ENCODE assay signal across 22 mouse cellular contexts in the genomic region with DNA sequence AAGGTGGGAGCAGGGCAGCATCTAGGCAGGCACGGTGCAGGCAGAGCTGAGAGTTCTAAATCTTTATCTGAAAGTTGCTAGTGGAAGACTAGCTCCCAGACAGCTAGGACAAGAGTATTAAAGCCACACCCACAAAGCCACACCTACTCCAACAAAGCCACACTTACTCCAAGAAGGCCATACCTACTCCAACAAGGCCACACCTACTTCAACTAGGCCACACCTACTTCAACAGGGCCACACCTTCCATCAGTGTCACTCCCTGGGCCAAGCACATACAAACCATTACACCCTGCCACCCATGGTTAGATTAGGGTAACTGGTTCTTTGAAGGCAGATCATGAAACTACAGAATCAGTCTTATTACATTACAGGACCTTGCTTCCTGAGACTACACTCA. TPM values are rescaled to one million over a fixed set of nuclear protein-coding genes. Genes with fewer than 3 reads are reported as not detected.
DNase-seq lines count a peak whose midpoint lies in the region; ATAC-seq lines count a peak whose summit lies in the region.
"Had no signal": no experiment of that assay in that cellular context is flagged by ENCODE, and none has a peak within 500 bp of the region (broad histone marks: within the 10 kb centered on the region; RNA-seq: fewer than 3 reads in every experiment).

No protein-coding gene starts in this region.

- H3K9me3 ChIP-seq in liver, embryonic 15.5 days (replicated peaks): no peaks in the 10 kb centered on the region
- H3K9me3 ChIP-seq in forebrain, embryonic 14.5 days (replicated peaks; ENCODE audit: control insufficient read depth, low read length): no peaks in the 10 kb centered on the region
- H3K9me3 ChIP-seq: forebrain, embryonic 13.5 days; hindbrain, embryonic 10.5 days; limb, embryonic 12.5 days had no signal

- no peak overlapping the region for H3K9ac ChIP-seq in liver, embryonic 15.5 days
- H3K9ac ChIP-seq in forebrain, embryonic 14.5 days (ENCODE audit: low read length): no peak overlapping the region
- H3K9ac ChIP-seq: forebrain, embryonic 13.5 days; limb, embryonic 12.5 days had no signal

- no peaks in the 10 kb centered on the region for H3K36me3 ChIP-seq in liver, embryonic 15.5 days (replicated peaks)
- H3K36me3 ChIP-seq in forebrain, embryonic 14.5 days (ENCODE audit: control insufficient read depth, insufficient read depth, low read length): no peaks in the 10 kb centered on the region
- H3K36me3 ChIP-seq: hindbrain, embryonic 10.5 days; limb, embryonic 12.5 days had no signal

- H3K27me3 ChIP-seq in liver, embryonic 15.5 days: no peaks in the 10 kb centered on the region
- H3K27me3 ChIP-seq in forebrain, embryonic 14.5 days (replicated peaks; ENCODE audit: control insufficient read depth, insufficient read depth, low read length): no peaks in the 10 kb centered on the region
- H3K27me3 ChIP-seq: forebrain, embryonic 13.5 days; limb, embryonic 12.5 days had no signal

- ATAC-seq in liver, embryonic 15.5 days (ENCODE audit: insufficient read depth): peak; percentile 28; the same call in 1 of the 2 replicates
- ATAC-seq in forebrain, embryonic 14.5 days: no peak
- ATAC-seq: forebrain, embryonic 13.5 days; hindbrain, embryonic 16.5 days; intestine, embryonic 16.5 days; lung, postnatal 0 days had no signal

- no peak overlapping the region for H3K4me2 ChIP-seq in liver, embryonic 15.5 days
- no peak overlapping the region for H3K4me2 ChIP-seq in forebrain, embryonic 14.5 days (ENCODE audit: low read length)
- H3K4me2 ChIP-seq: forebrain, embryonic 13.5 days; heart, embryonic 11.5 days; limb, embryonic 12.5 days; midbrain, embryonic 11.5 days had no signal

- H3K27ac ChIP-seq in liver, embryonic 15.5 days (replicated peaks): no peak overlapping the region
- no peak overlapping the region for H3K27ac ChIP-seq in forebrain, embryonic 14.5 days (ENCODE audit: low read depth, low read length)
- H3K27ac ChIP-seq: forebrain, embryonic 13.5 days; hindbrain, embryonic 10.5 days; layer of hippocampus, adult 2 months; limb, embryonic 12.5 days; macrophage had no signal

- no peaks in the 10 kb centered on the region for H3K4me1 ChIP-seq in liver, embryonic 15.5 days (replicated peaks)
- H3K4me1 ChIP-seq in forebrain, embryonic 14.5 days (ENCODE audit: control insufficient read depth, insufficient read depth, low read length): no peaks in the 10 kb centered on the region
- H3K4me1 ChIP-seq: forebrain, embryonic 13.5 days; limb, embryonic 12.5 days had no signal

- DNase-seq in 416B (ENCODE audit: low read depth) (peak; percentile 8), ES-CJ7 (ENCODE audit: low read depth, low spot score) (peak; percentile 65), ZHBTc4 (ENCODE audit: low read depth, low spot score) (peak; percentile 78), MN1 (ENCODE audit: low spot score) (no peak)
- DNase-seq in frontal cortex, postnatal 10 days (ENCODE audit: low spot score in 2 of 2): no peak
- DNase-seq in forebrain, embryonic 14.5 days (ENCODE audit: low spot score): no peak
- DNase-seq: adrenal gland, postnatal 14 days; cerebellum, adult 11-12 months; cerebellum, postnatal 36 days; gastrocnemius, postnatal 10 days; kidney, postnatal 25 days had no signal

- WGBS in liver, embryonic 15.5 days (ENCODE audit: insufficient replicate concordance): 33% methylated on average over 1 of the region's 1 CpGs
- WGBS in forebrain, embryonic 14.5 days: 81% methylated on average over 1 of the region's 1 CpGs

- no peak overlapping the region for H3K4me3 ChIP-seq in liver, embryonic 15.5 days (replicated peaks)
- no peak overlapping the region for H3K4me3 ChIP-seq in forebrain, embryonic 14.5 days (ENCODE audit: low read depth, low read length)
- H3K4me3 ChIP-seq: forebrain, embryonic 13.5 days; hindbrain, embryonic 10.5 days; layer of hippocampus, adult 2 months; limb, embryonic 12.5 days had no signal

RNA-seq across cellular contexts. Expression of a gene that starts 52.4 kb away (rescaled TPM):
- 4.8 and 5.2 TPM in 2 replicates for polyA plus RNA-seq in liver, embryonic 15.5 days (2015; fragmentation: Nextera tagmentation; extraction: Ambion mirVana)
- 42.1 and 53.4 TPM in 2 replicates for polyA plus RNA-seq in forebrain, embryonic 14.5 days (2014; fragmentation: Nextera tagmentation; extraction: Ambion mirVana)

RNA-seq across cellular contexts. Expression of a gene that starts 59.4 kb away (rescaled TPM):
- polyA plus RNA-seq in liver, embryonic 15.5 days (2015; fragmentation: Nextera tagmentation; extraction: Ambion mirVana): 1.2 and 1.4 TPM in 2 replicates
- polyA plus RNA-seq in forebrain, embryonic 14.5 days (2014; fragmentation: Nextera tagmentation; extraction: Ambion mirVana): 9.1 and 10.0 TPM in 2 replicates

RNA-seq across cellular contexts. Expression of a gene that starts 59.8 kb away (rescaled TPM):
- 1.2 TPM in 2 replicates for polyA plus RNA-seq in liver, embryonic 15.5 days (2015; fragmentation: Nextera tagmentation; extraction: Ambion mirVana)
- 0.36 and 0.55 TPM in 2 replicates for polyA plus RNA-seq in forebrain, embryonic 14.5 days (2014; fragmentation: Nextera tagmentation; extraction: Ambion mirVana)
- polyA plus RNA-seq: macrophage had no signal

Comparison
In these comparisons a context has a peak if more than half of its experiments do, and no peak if none do; other contexts are left out.
1. DNase-seq: peak in 416B (single experiment), ES-CJ7 (single experiment) and ZHBTc4 (single experiment); none in MN1 (single experiment), frontal cortex, postnatal 10 days (0 of 2) and forebrain, embryonic 14.5 days (single experiment).